Mouse (Mus musculus): ENCODE measurements around the gene Igfbp5.
A peak's percentile ranks its signal among the peaks of the same experiment; 100 is the strongest.

The Igfbp5 gene

GRCm38 (mm10) chr1:72874287-72875211 is at the start of gene Igfbp5:
Igfbp5 (minus strand) TSS chr1:72874884.
- peak; percentile 90 to 91 for DNase-seq

- DNase-seq, result peak in 1 of 2 experiments; percentile 25
Measured at GRCm38 (mm10) chr1:72914815-72915214, 40.1 kb upstream of the Igfbp5 start.

GRCm38 (mm10) chr1:72913073-72913472 is 38.4 kb upstream of the Igfbp5 start:
- DNase-seq, result peak; percentile 21 to 22

- no peak for DNase-seq
Measured at GRCm38 (mm10) chr1:72895821-72896220, 21.1 kb upstream of the Igfbp5 start.

GRCm38 (mm10) chr1:72887910-72888309 is 13.2 kb upstream of the Igfbp5 start:
- DNase-seq, result no peak

GRCm38 (mm10) chr1:72885819-72886169 is 11.1 kb upstream of the Igfbp5 start:
- DNase-seq, result no peak

- no peak for DNase-seq
Measured at GRCm38 (mm10) chr1:72885111-72885818, 10.6 kb upstream of the Igfbp5 start.

- peak; percentile 58 to 63 for DNase-seq
Measured at GRCm38 (mm10) chr1:72879319-72879634, 4.6 kb upstream of the Igfbp5 start.

GRCm38 (mm10) chr1:72878473-72879318 is 4.0 kb upstream of the Igfbp5 start:
- DNase-seq, result peak; percentile 35 to 43

GRCm38 (mm10) chr1:72877892-72878291 is 3.2 kb upstream of the Igfbp5 start:
- DNase-seq, result peak; percentile 76 to 80

GRCm38 (mm10) chr1:72876111-72876510 is 1.4 kb upstream of the Igfbp5 start:
- peak; percentile 66 to 74 for DNase-seq

- no peak for DNase-seq
Measured at GRCm38 (mm10) chr1:72875708-72876107, 1.0 kb upstream of the Igfbp5 start.

- DNase-seq, result peak; percentile 76 to 78
Measured at GRCm38 (mm10) chr1:72873511-72874286, 985 bp downstream of the Igfbp5 start.

GRCm38 (mm10) chr1:72873078-72873477 is 1.6 kb downstream of the Igfbp5 start:
- peak; percentile 59 for DNase-seq

GRCm38 (mm10) chr1:72872521-72872920 is 2.2 kb downstream of the Igfbp5 start:
- peak; percentile 97 for DNase-seq

- DNase-seq, result peak; percentile 72 to 75
Measured at GRCm38 (mm10) chr1:72871697-72872411, 2.8 kb downstream of the Igfbp5 start.

GRCm38 (mm10) chr1:72871337-72871696 is 3.4 kb downstream of the Igfbp5 start:
- no peak for DNase-seq

GRCm38 (mm10) chr1:72870615-72871336 is 3.9 kb downstream of the Igfbp5 start:
- peak; percentile 96 to 97 for DNase-seq

GRCm38 (mm10) chr1:72869681-72870614 is 4.7 kb downstream of the Igfbp5 start:
- peak; percentile 78 to 85 for DNase-seq

- DNase-seq, result no peak
Measured at GRCm38 (mm10) chr1:72869275-72869674, 5.4 kb downstream of the Igfbp5 start.

All from cerebellum, postnatal 10 days (tissue).